Mouse (Mus musculus) lung, postnatal 25 days (tissue): ENCODE results near the gene Abhd4.

ENCODE experiments used
- DNase-seq: peaks from one replicate; pipeline ENCODE4 v3.0.0; 2022; ENCODE audit warnings: low spot score

The Abhd4 gene

GRCm38 (mm10) chr14:54253741-54254291 lies at the start of gene Abhd4, which contains the start of gene Dad1:
Gene Abhd4, plus strand, starts transcription at chr14:54254188.
Gene Dad1, minus strand, starts transcription at chr14:54254104.
- peak; percentile 98 for DNase-seq

- DNase-seq = no peak
Observed at GRCm38 (mm10) chr14:54204311-54204710, 49.7 kb upstream of the Abhd4 start.

- DNase-seq = no peak
Observed at GRCm38 (mm10) chr14:54204786-54205185, 49.2 kb upstream of the Abhd4 start.

GRCm38 (mm10) chr14:54205904-54206303 lies 48.1 kb upstream of the Abhd4 start:
- no peak for DNase-seq

GRCm38 (mm10) chr14:54206309-54206708 lies 47.7 kb upstream of the Abhd4 start:
- no peak for DNase-seq

GRCm38 (mm10) chr14:54206750-54207550 lies 47.0 kb upstream of the Abhd4 start:
- no peak for DNase-seq

- DNase-seq = no peak
Observed at GRCm38 (mm10) chr14:54207924-54208323, 46.1 kb upstream of the Abhd4 start.

GRCm38 (mm10) chr14:54208741-54209140 lies 45.2 kb upstream of the Abhd4 start:
- no peak for DNase-seq

GRCm38 (mm10) chr14:54209932-54210331 lies 44.1 kb upstream of the Abhd4 start:
- DNase-seq = no peak

GRCm38 (mm10) chr14:54210401-54210800 lies 43.6 kb upstream of the Abhd4 start:
- DNase-seq = no peak

GRCm38 (mm10) chr14:54211199-54211598 lies 42.8 kb upstream of the Abhd4 start:
- DNase-seq = no peak

- no peak for DNase-seq
Observed at GRCm38 (mm10) chr14:54211755-54212154, 42.2 kb upstream of the Abhd4 start.

- DNase-seq = no peak
Observed at GRCm38 (mm10) chr14:54213734-54214133, 40.3 kb upstream of the Abhd4 start.

GRCm38 (mm10) chr14:54214477-54214876 lies 39.5 kb upstream of the Abhd4 start:
- DNase-seq = no peak

GRCm38 (mm10) chr14:54214901-54215300 lies 39.1 kb upstream of the Abhd4 start:
- no peak for DNase-seq

- no peak for DNase-seq
Observed at GRCm38 (mm10) chr14:54216126-54216525, 37.9 kb upstream of the Abhd4 start.

- no peak for DNase-seq
Observed at GRCm38 (mm10) chr14:54218233-54218632, 35.8 kb upstream of the Abhd4 start.

GRCm38 (mm10) chr14:54218721-54219120 lies 35.3 kb upstream of the Abhd4 start:
- no peak for DNase-seq

- no peak for DNase-seq
Observed at GRCm38 (mm10) chr14:54219256-54219655, 34.7 kb upstream of the Abhd4 start.

- DNase-seq = no peak
Observed at GRCm38 (mm10) chr14:54219849-54220248, 34.1 kb upstream of the Abhd4 start.

GRCm38 (mm10) chr14:54220726-54221494 lies 33.1 kb upstream of the Abhd4 start:
- DNase-seq = no peak

- DNase-seq = no peak
Observed at GRCm38 (mm10) chr14:54221641-54222040, 32.3 kb upstream of the Abhd4 start.

GRCm38 (mm10) chr14:54222289-54222727 lies 31.7 kb upstream of the Abhd4 start:
- no peak for DNase-seq
